Mouse (Mus musculus) C2C12 (cell line): ENCODE measurements around the gene A030014E15Rik. TPM values are rescaled to one million over a fixed set of nuclear protein-coding genes. Genes with fewer than 3 reads are reported as not detected.

ENCODE experiments used
- H3K27me3 ChIP-seq: one replicate; pipeline ENCODE4 v1.6.1; 2011; ENCODE audit not compliant: control insufficient read depth, insufficient read depth, insufficient read length
- H3K36me3 ChIP-seq: one replicate; pipeline ENCODE4 v1.6.1; 2011; ENCODE audit not compliant: control insufficient read depth, insufficient read depth
- H3K4me3 ChIP-seq: one replicate; pipeline ENCODE4 v1.5.1; 2011; ENCODE audit warnings: mild to moderate bottlenecking, control low read depth; ENCODE audit not compliant: poor library complexity, insufficient read depth, severe bottlenecking
- H3K79me2 ChIP-seq: one replicate; pipeline ENCODE4 v1.6.1; 2011; ENCODE audit not compliant: control insufficient read depth, insufficient read depth
- H3K79me3 ChIP-seq: one replicate; pipeline ENCODE4 v1.6.1; 2011; ENCODE audit warnings: low read depth, control low read depth
- H3ac ChIP-seq: one replicate; pipeline ENCODE3; 2011; ENCODE audit warnings: low read depth; ENCODE audit not compliant: control insufficient read depth, insufficient read length
- CEBPB ChIP-seq: IDR thresholded peaks from one replicate; pipeline ENCODE4 v1.6.1; 2011; ENCODE audit warnings: low read depth, mild to moderate bottlenecking, control low read depth, moderate library complexity
- CTCF ChIP-seq: IDR thresholded peaks from one replicate; pipeline ENCODE4 v1.5.1; 2011; ENCODE audit not compliant: control insufficient read depth, insufficient read depth, insufficient read length
- FOSL1 ChIP-seq: IDR thresholded peaks from one replicate; pipeline ENCODE4 v1.8.0; 2011; ENCODE audit warnings: mild to moderate bottlenecking, low read length; ENCODE audit not compliant: poor library complexity, insufficient read depth, severe bottlenecking
- MAX ChIP-seq: IDR thresholded peaks from one replicate; pipeline ENCODE4 v1.6.1; 2011; ENCODE audit warnings: mild to moderate bottlenecking, control low read depth
- MYOD1 ChIP-seq: IDR thresholded peaks from one replicate; pipeline ENCODE4 v1.6.1; 2011; ENCODE audit warnings: low read depth; ENCODE audit not compliant: control insufficient read depth, insufficient read length
- MYOG ChIP-seq: IDR thresholded peaks from one replicate; pipeline ENCODE4 v1.6.1; 2011; ENCODE audit not compliant: control insufficient read depth, insufficient read length; ENCODE audit errors: extremely low read depth
- USF1 ChIP-seq: IDR thresholded peaks from one replicate; pipeline ENCODE4 v1.6.1; 2011; ENCODE audit warnings: low read depth, mild to moderate bottlenecking, control low read depth, moderate library complexity
- polyA plus RNA-seq: library from polyadenylated mRNA; unstranded; fragments of >200 nt; fragmentation: generic; extraction: Trizol; gene quantifications from one replicate; pipeline ENCODE4 v1.2.1, GENCODE M21; 2012; ENCODE audit warnings: missing spikeins

A030014E15Rik gene
- polyA plus RNA-seq, 1 experiment: not detected

GRCm38 (mm10) chr1:82973901-82974300 lies 49.2 kb downstream of the A030014E15Rik start:
- H3K4me3 ChIP-seq: no peak overlapping the region
- H3K79me3 ChIP-seq: no peaks in the 10 kb centered on the region
- H3K36me3 ChIP-seq: no peaks in the 10 kb centered on the region
- no peak for TF ChIP-seq CTCF
- no peak for TF ChIP-seq CEBPB
- TF ChIP-seq MYOG: no peak
- no peak for TF ChIP-seq FOSL1
- no peak for TF ChIP-seq MAX
- no peak for TF ChIP-seq MYOD1
- no peak for TF ChIP-seq USF1
- H3ac ChIP-seq: no peak overlapping the region
- H3K27me3 ChIP-seq: no peaks in the 10 kb centered on the region
- no peaks in the 10 kb centered on the region for H3K79me2 ChIP-seq

- no peaks in the 10 kb centered on the region for H3K79me3 ChIP-seq
- no peak overlapping the region for H3K4me3 ChIP-seq
- no peaks in the 10 kb centered on the region for H3K27me3 ChIP-seq
- TF ChIP-seq MAX (no peak), CEBPB (no peak), CTCF (no peak)
- H3K79me2 ChIP-seq: no peaks in the 10 kb centered on the region
- H3K36me3 ChIP-seq: no peaks in the 10 kb centered on the region
- no peak overlapping the region for H3ac ChIP-seq
Observed at GRCm38 (mm10) chr1:82974342-82974741, 49.6 kb downstream of the A030014E15Rik start.

Other genes starting within 250 kb of the A030014E15Rik start
- 80.6 TPM for gene Mff, start 200.0 kb upstream of the A030014E15Rik start, polyA plus RNA-seq
- not detected for gene Tm4sf20, start 156.5 kb upstream of the A030014E15Rik start, polyA plus RNA-seq
- gene Gm47791, start 153.7 kb upstream of the A030014E15Rik start, polyA plus RNA-seq: not detected
- 26.9 TPM for gene Agfg1, start 85.4 kb upstream of the A030014E15Rik start, polyA plus RNA-seq
- gene A030005L19Rik, start 11.6 kb upstream of the A030014E15Rik start, polyA plus RNA-seq: 0.12 TPM
- not detected for gene Gm6217, start 6.5 kb downstream of the A030014E15Rik start, polyA plus RNA-seq
- not detected for gene A030003K21Rik, start 18.5 kb downstream of the A030014E15Rik start, polyA plus RNA-seq
- not detected for gene Gm7544, start 31.1 kb downstream of the A030014E15Rik start, polyA plus RNA-seq
- not detected for gene Gm47955, start 35.4 kb downstream of the A030014E15Rik start, polyA plus RNA-seq
- gene Gm47959, start 75.6 kb downstream of the A030014E15Rik start, polyA plus RNA-seq: not detected
- not detected for gene Slc19a3, start 113.5 kb downstream of the A030014E15Rik start, polyA plus RNA-seq
- not detected for gene Krtap28-10, start 117.6 kb downstream of the A030014E15Rik start, polyA plus RNA-seq
- gene Gm47969, start 120.0 kb downstream of the A030014E15Rik start, polyA plus RNA-seq: not detected
- gene A030005K14Rik, start 134.5 kb downstream of the A030014E15Rik start, polyA plus RNA-seq: not detected
- gene Krtap28-13, start 136.0 kb downstream of the A030014E15Rik start, polyA plus RNA-seq: not detected
- not detected for gene Ccl20, start 191.8 kb downstream of the A030014E15Rik start, polyA plus RNA-seq
- not detected for gene Daw1, start 234.8 kb downstream of the A030014E15Rik start, polyA plus RNA-seq